Mouse (Mus musculus) limb, embryonic 13.5 days (tissue): ENCODE data around the gene Lhb. TPM values are rescaled to one million over a fixed set of nuclear protein-coding genes. Genes with fewer than 3 reads are reported as not detected.

Experiments used
- ATAC-seq: fragments of 200-750 bp; cut with Nextera tagmentation; 2 replicates; pipeline ENCODE4 v1.8.0; 2017; ENCODE audit warnings: low read depth, moderate number of reproducible peaks, moderate TSS enrichment; ENCODE audit not compliant: low FRiP score
- H3K27ac ChIP-seq: fragments of 300-500 bp; sonication (generic); 2 replicates; pipeline ENCODE4 v1.5.1; 2015; ENCODE audit warnings: inconsistent platforms, mild to moderate bottlenecking, moderate library complexity
- H3K27me3 ChIP-seq: fragments of 300-500 bp; sonication (generic); 2 replicates; pipeline ENCODE4 v1.6.1; 2015; ENCODE audit warnings: mild to moderate bottlenecking, inconsistent platforms
- H3K36me3 ChIP-seq: fragments of 300-500 bp; sonication (generic); 2 replicates; pipeline ENCODE4 v1.6.1; 2015; ENCODE audit warnings: inconsistent platforms, mild to moderate bottlenecking, moderate library complexity
- H3K4me1 ChIP-seq: fragments of 300-500 bp; sonication (generic); 2 replicates; pipeline ENCODE4 v1.6.1; 2015; ENCODE audit warnings: inconsistent platforms
- H3K4me2 ChIP-seq: fragments of 300-500 bp; sonication (generic); replicated peaks from 2 replicates; pipeline ENCODE4 v1.6.1; 2015; ENCODE audit warnings: inconsistent platforms, mild to moderate bottlenecking, moderate library complexity
- H3K4me3 ChIP-seq: fragments of 300-500 bp; sonication (generic); 2 replicates; pipeline ENCODE4 v1.5.1; 2015; ENCODE audit warnings: moderate library complexity, mild to moderate bottlenecking, inconsistent platforms
- H3K9ac ChIP-seq: fragments of 300-500 bp; sonication (generic); 2 replicates; pipeline ENCODE4 v1.6.1; 2015; ENCODE audit warnings: mild to moderate bottlenecking, inconsistent platforms
- H3K9me3 ChIP-seq: fragments of 300-500 bp; sonication (generic); 2 replicates; pipeline ENCODE4 v1.6.1; 2016; ENCODE audit warnings: inconsistent platforms
- WGBS: fragments of 180-500 bp; shearing (Covaris S2); methylation state at CpG from one replicate; pipeline ENCODE4 v1.1.7; 2015; 5-methylcytosine and 5-hydroxymethylcytosine counted together
- polyA plus RNA-seq: library from polyadenylated mRNA; unstranded; fragments of >200 nt; fragmentation: Nextera tagmentation; extraction: Ambion mirVana; gene quantifications from 2 replicates; pipeline ENCODE4 v1.2.1, GENCODE M21; 2015

The Lhb gene
- polyA plus RNA-seq, 1 experiment from 2014 or later = not detected

DNA sequence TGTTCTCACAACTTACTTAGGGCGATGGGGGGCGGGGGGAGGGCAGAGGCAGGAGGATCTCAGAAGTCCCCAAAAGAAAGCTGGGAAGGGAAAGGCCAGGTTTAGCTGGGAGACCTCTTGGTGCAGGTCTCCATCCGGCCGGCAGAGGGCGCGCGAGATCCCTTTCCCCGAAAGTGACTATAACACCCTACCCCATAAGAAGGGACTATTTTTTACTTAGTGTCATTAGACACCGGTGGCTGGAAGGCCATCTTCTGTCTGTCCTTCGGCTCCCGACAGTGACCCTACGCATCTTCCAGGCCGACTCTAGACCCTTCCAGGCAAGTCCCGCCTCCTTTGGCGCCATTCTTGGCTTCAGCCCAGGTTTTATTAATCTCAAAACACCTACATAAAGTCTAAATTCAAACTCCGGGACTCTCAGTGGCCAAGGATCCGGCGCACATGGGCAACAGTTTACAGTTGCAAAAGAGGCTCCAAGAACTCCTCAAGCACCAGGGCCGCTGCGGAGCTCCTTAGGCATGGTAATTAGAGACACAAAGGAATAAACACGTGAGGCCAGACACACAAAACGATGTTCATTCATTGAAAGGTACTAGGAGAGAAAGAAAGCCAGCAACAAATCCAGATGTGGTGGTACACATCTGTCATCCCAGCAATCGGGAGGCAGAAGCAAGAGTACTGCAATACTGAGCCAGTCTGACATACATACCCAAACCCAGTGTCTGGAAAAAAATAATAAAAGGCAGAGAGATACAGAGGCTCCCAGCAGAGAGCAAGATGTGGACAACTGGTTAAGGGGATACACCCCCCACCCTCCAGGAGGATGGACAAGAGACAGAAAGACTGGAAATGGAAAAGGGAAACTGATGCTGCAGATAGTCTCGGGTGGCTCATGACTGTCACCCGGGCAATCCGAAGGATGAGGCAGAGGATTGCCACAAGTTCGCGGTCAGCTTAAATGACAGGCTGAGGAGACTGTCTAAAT is 15.2 kb upstream of the Lhb start, which contains the start of gene Kcna7:
TSS of gene Kcna7 (plus strand) at position 563 of the 985 bp plus-strand sequence.
- 12% methylated on average over 28 of the region's 28 CpGs for WGBS
- H3K27me3 ChIP-seq = peaks cover 57% of the 10 kb centered on the region
- no peaks in the 10 kb centered on the region for H3K9me3 ChIP-seq
- no peak within 1 kb of the TSS for H3K27ac ChIP-seq
- peak within 1 kb of the TSS; percentile 48 for H3K4me3 ChIP-seq
- peak within 1 kb of the TSS; percentile 57 for H3K9ac ChIP-seq
- H3K4me2 ChIP-seq = peak within 1 kb of the TSS; percentile 72
- ATAC-seq = 0 out of 2 replicates have a peak, but pooled peaks have one; percentile 25
- peaks cover 17% of the 10 kb centered on the region for H3K4me1 ChIP-seq
- H3K36me3 ChIP-seq = no peaks in the 10 kb centered on the region

DNA sequence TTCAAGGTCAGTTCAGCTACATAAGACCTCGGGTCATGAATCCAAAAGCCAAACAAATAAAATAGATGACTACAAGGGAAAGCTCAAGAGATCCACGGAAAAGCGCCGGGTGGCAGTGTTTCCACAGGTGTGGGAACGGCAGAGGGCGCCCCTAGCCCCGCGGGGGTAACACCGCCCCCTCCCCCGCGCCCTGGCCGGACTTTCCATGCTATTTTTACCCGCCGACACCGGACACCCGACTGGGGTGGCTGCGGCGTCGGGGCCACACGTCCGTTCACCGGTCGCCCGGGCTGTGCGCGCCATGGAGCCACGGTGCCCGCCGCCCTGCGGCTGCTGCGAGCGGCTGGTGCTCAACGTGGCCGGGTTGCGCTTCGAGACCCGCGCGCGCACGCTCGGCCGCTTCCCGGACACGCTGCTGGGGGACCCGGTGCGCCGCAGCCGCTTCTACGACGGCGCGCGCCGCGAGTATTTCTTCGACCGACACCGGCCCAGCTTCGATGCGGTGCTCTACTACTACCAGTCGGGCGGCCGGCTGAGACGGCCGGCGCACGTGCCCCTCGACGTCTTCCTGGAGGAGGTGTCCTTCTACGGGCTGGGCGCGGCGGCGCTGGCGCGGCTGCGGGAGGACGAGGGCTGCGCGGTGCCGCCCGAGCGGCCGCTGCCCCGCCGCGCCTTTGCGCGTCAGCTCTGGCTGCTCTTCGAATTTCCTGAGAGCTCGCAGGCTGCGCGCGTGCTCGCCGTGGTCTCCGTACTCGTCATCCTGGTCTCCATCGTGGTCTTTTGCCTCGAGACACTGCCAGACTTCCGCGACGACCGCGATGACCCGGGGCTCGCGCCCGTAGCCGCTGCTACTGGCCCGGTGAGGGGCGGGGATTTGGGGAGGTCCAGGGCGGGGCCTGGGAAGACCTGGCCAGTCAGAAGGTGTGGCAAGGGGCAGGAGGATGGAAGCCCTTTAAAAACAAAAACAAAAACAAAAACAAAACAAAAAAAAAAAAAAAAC is 14.2 kb upstream of the Lhb start:
- Histone ChIP-seq H3K27me3 (peaks cover 68% of the 10 kb centered on the region), H3K9ac (peak overlapping the region; percentile 57), H3K9me3 (no peaks in the 10 kb centered on the region), H3K4me3 (peak overlapping the region; percentile 48), H3K4me2 (peak overlapping the region; percentile 72), H3K36me3 (no peaks in the 10 kb centered on the region), H3K4me1 (peaks cover 17% of the 10 kb centered on the region), H3K27ac (no peak overlapping the region)
- no peak; the same call in 1 of the 2 replicates for ATAC-seq
- 2% methylated on average over 113 of the region's 114 CpGs for WGBS

DNA sequence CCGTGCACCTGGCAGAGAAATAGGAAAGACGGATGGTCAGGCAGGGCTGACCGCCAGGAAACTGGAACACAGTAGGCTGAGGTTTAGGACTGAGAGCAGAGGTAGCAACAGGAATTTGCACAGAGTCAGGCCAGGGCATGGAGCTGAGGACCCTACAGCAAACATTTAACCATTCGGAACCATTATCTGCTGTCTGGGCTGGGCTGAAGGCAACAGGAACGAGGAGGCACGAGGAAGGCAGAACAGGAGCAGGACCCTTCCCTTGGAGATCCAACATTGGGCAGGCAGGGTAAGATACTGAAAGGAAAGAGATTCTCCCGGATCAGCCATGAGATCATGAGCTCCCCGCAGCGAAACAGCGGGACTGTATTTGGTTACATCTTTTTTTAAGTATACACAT is 12.8 kb upstream of the Lhb start:
- Histone ChIP-seq H3K4me2 (no peak overlapping the region), H3K27ac (no peak overlapping the region), H3K4me3 (no peak overlapping the region), H3K9ac (no peak overlapping the region), H3K27me3 (peaks cover 81% of the 10 kb centered on the region), H3K9me3 (no peaks in the 10 kb centered on the region), H3K4me1 (peaks cover 17% of the 10 kb centered on the region), H3K36me3 (no peaks in the 10 kb centered on the region)
- WGBS = 83% methylated on average over 10 of the region's 10 CpGs
- ATAC-seq = no peak

DNA sequence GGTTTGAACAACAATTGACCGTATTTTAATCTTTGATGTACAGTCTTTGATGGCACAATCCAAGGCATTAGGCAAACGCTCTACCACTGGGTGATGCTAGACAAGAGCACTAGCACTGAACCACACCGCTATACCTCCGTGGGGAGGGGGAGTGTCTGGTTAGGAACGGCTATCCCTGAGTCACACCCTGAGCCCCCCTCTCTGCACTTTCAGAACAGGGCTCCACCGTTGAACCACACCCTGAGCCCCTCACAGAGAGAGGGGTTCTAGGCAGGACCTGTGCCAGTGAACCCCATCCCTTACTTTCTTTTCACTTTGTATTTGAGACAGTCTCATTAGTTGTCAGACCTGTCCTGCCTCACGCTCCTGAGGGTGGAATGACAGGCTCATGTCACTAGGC is 12.3 kb upstream of the Lhb start:
- Histone ChIP-seq H3K4me1 (peaks cover 21% of the 10 kb centered on the region), H3K9ac (no peak overlapping the region), H3K9me3 (no peaks in the 10 kb centered on the region), H3K4me2 (no peak overlapping the region), H3K4me3 (no peak overlapping the region), H3K36me3 (no peaks in the 10 kb centered on the region), H3K27ac (no peak overlapping the region), H3K27me3 (peaks cover 86% of the 10 kb centered on the region)
- WGBS = 64% methylated on average over 7 of the region's 7 CpGs
- ATAC-seq = no peak

DNA sequence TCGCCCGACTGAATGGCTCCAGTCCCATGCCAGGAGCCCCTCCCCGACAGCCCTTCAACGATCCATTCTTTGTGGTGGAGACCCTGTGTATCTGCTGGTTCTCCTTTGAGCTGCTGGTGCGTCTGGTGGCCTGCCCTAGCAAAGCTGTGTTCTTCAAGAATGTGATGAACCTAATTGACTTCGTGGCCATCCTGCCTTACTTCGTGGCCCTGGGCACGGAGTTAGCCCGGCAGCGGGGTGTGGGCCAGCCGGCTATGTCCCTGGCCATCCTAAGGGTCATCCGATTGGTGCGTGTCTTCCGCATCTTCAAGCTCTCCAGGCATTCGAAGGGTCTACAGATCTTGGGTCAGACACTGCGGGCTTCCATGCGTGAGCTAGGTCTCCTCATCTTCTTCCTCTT is 11.7 kb upstream of the Lhb start:
- no peak for ATAC-seq
- no peak overlapping the region for H3K4me2 ChIP-seq
- H3K27me3 ChIP-seq = peaks cover 92% of the 10 kb centered on the region
- H3K9ac ChIP-seq = no peak overlapping the region
- no peaks in the 10 kb centered on the region for H3K36me3 ChIP-seq
- WGBS = 90% methylated on average over 17 of the region's 17 CpGs
- H3K4me3 ChIP-seq = no peak overlapping the region
- H3K9me3 ChIP-seq = no peaks in the 10 kb centered on the region
- H3K27ac ChIP-seq = no peak overlapping the region
- H3K4me1 ChIP-seq = peaks cover 27% of the 10 kb centered on the region

DNA sequence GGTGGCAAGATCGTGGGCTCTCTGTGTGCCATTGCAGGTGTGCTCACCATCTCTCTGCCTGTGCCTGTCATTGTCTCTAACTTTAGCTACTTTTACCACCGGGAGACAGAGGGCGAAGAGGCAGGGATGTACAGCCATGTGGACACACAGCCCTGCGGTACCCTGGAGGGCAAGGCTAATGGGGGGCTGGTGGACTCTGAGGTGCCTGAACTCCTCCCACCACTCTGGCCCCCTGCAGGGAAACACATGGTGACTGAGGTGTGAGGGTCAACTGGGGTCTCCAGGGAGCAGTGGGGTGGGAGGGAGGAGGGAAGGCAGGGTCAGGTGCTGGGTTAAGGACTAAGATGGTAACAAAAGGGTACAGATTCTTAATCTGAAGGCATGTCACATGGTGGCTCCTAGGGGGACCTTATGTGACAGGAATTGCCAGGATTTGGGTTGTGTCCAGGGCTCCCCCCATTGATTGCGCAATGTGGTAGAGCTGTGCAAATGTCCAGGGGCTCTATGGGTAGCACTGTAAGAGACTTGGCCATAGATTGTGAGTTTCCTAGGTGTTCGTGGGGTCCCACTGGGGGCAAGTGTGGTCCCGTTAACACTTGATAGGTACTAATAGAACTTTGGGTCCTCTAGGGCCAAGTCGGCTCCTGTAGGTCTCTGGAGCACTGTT is 11.0 kb upstream of the Lhb start:
- Histone ChIP-seq H3K4me3 (no peak overlapping the region), H3K9me3 (no peaks in the 10 kb centered on the region), H3K4me1 (peaks cover 32% of the 10 kb centered on the region), H3K27me3 (peaks cover 99% of the 10 kb centered on the region), H3K27ac (no peak overlapping the region), H3K36me3 (no peaks in the 10 kb centered on the region), H3K4me2 (no peak overlapping the region), H3K9ac (no peak overlapping the region)
- ATAC-seq = no peak
- WGBS = 88% methylated on average over 8 of the region's 8 CpGs

DNA sequence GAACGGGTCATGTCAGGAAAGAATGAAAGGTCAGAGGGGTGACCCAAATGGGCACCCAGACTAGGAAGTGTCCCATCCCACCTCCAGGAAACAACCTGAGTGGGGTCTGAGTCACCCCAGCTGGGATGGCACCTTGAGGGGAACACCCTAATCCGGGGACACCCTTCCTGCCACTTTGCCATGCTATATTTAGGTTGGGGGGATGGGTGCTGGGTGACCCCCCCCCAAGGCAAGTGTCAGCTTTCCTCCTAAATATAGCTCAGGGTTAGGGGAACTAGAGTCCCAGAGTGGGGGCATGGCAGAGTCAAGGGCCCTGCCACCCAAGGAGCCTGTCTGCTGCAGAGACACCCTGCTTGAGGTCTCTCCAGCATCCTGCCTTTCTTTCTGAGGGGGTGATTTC is 8.2 kb upstream of the Lhb start:
- no peaks in the 10 kb centered on the region for H3K9me3 ChIP-seq
- H3K36me3 ChIP-seq = no peaks in the 10 kb centered on the region
- peaks cover 25% of the 10 kb centered on the region for H3K4me1 ChIP-seq
- 83% methylated on average over 2 of the region's 2 CpGs for WGBS
- no peak for ATAC-seq
- no peak overlapping the region for H3K27ac ChIP-seq
- H3K4me2 ChIP-seq = no peak overlapping the region
- H3K4me3 ChIP-seq = no peak overlapping the region
- no peak overlapping the region for H3K9ac ChIP-seq
- H3K27me3 ChIP-seq = peaks cover 99% of the 10 kb centered on the region

DNA sequence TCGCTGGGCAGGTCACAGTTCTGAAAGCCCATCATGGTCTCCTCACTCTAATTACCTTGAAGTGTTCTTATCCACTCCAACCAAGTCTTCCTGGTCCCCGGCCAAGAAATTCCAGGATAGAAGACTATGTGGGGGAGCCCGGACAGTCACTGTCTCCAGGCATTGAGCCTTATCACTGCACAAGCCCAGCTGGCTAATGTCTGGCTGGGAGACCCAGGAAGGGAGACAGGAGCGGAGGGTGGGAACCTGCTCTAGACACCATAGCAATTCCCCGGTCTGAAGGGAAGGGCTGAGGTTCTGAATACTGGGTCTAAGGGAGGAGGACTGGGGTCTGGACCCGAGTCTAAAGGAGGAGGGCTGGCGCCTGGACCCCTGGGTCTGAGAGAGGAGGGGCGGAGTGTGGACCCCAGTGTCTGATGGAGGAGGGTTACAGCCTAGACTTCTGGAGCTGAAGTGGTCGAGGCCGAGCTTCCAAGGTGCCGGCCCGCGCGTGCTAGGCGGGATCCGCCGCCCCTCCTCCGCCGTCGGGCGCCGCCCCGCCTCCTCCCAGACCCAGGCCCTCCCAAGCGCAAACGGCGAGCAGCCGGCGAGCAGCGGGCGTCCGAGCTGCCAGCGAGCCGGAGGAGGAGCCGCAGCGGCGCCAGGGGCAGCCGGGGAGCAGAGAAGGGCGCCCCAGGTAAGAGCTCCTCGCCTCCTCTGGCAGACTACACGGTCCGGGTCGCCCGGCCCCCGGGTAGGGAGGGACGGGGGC is 7.3 kb upstream of the Lhb start, which contains the start of gene Ntf5:
TSS of gene Ntf5 (plus strand) at position 583 of the 751 bp plus-strand sequence.
- peak; percentile 66 for ATAC-seq
- H3K9me3 ChIP-seq = no peaks in the 10 kb centered on the region
- H3K9ac ChIP-seq = peak within 1 kb of the TSS; percentile 68
- peak within 1 kb of the TSS; percentile 58 for H3K4me3 ChIP-seq
- peaks cover 33% of the 10 kb centered on the region for H3K4me1 ChIP-seq
- WGBS = 2% methylated on average over 41 of the region's 45 CpGs
- peak within 1 kb of the TSS; percentile 45; the same call in 1 of the 2 replicates for H3K27ac ChIP-seq
- no peaks in the 10 kb centered on the region for H3K36me3 ChIP-seq
- H3K4me2 ChIP-seq = peak within 1 kb of the TSS; percentile 82
- H3K27me3 ChIP-seq = peaks cover 99% of the 10 kb centered on the region

DNA sequence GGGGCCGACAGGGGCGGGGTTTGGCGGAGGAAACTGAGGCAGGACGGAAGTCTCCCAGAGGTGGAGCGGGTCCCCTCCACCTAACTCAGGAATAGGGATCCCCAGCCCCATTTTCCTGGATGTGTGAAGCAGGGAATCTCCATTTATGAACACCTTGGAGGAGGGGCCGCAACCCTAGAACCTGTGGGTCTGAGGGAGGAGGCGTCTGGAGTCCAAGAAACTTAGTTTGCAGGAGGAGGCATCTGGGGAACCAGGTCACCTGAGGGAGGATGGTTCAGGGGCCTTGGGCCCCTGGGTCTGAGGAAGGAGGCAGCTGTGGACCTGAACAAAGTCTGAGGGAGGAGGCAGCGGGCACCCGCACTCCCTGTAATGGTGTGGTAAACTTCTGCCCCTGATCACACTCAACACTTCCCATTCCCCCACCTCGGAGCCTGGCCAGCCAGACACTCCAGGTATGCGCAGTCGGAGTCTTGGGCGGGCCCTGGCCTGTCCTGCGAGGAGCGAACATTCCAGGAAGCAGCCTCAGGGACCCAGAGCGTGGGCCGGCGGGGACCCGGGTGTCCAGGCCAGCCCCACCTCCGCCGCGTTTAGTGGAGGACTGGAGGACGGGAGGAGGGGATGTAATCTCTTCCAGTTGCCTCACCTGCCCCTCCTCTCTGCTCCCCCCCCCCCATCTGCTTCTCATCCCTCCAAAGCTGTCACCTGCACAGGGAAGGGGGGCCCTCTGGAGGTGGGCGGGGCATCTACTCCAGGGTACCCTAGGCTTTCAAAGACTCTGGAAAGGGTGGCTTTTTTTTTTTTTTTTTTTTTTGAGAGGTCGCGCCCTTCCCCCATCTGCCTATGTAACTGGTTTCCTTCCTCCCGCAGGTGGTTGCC is 6.5 kb upstream of the Lhb start:
- H3K9me3 ChIP-seq = no peaks in the 10 kb centered on the region
- peaks cover 99% of the 10 kb centered on the region for H3K27me3 ChIP-seq
- H3K4me2 ChIP-seq = peak overlapping the region; percentile 82
- H3K36me3 ChIP-seq = no peaks in the 10 kb centered on the region
- peak; percentile 36; the same call in 1 of the 2 replicates for ATAC-seq
- H3K27ac ChIP-seq = peak overlapping the region; percentile 45; the same call in 1 of the 2 replicates
- H3K9ac ChIP-seq = peak overlapping the region; percentile 68
- H3K4me1 ChIP-seq = peaks cover 36% of the 10 kb centered on the region
- peak overlapping the region; percentile 58 for H3K4me3 ChIP-seq
- 1% methylated on average over 27 of the region's 27 CpGs for WGBS

DNA sequence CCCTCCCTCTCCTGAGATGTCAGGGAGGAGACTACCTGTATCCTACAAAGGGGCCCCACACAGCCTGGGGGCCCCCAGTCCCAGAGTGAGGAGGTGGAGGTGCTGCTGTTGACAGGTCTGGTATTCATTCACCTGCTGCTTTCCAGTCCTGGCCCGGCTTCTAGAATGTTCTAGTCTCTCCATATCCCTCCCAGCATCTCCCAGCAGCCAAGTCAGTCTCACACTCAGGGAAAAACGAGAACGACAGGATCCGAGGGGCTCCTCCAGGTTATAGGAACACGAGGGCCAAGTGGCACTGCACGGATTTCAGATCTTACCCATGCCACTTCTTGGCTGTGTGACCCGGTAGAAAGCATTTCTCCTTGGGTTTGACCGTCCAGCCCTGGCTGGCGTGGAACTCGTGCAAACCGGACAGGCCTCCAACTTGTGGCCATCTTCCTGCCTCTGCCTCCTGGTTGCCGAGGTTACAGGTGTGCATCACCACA is 5.8 kb upstream of the Lhb start:
- ATAC-seq = no peak
- no peaks in the 10 kb centered on the region for H3K9me3 ChIP-seq
- peak overlapping the region; percentile 82 for H3K4me2 ChIP-seq
- H3K4me1 ChIP-seq = peaks cover 38% of the 10 kb centered on the region
- H3K27ac ChIP-seq = no peak overlapping the region
- peaks cover 99% of the 10 kb centered on the region for H3K27me3 ChIP-seq
- H3K36me3 ChIP-seq = no peaks in the 10 kb centered on the region
- H3K4me3 ChIP-seq = peak overlapping the region; percentile 58; the same call in 1 of the 2 replicates
- 41% methylated on average over 12 of the region's 12 CpGs for WGBS
- H3K9ac ChIP-seq = no peak overlapping the region
